Mouse (Mus musculus) yolk sac, embryonic 10.5 days (tissue): ENCODE measurements around the gene Ttll3.

Source experiments
- DNase-seq: peaks from one replicate; pipeline ENCODE4 v3.0.0-alpha.2; 2017; ENCODE audit warnings: low spot score

Ttll3 gene

GRCm38 (mm10) chr6:113426696-113427095 lies 37.6 kb downstream of the Ttll3 start:
- DNase-seq: no peak

GRCm38 (mm10) chr6:113427397-113427796 lies 38.3 kb downstream of the Ttll3 start:
- peak; percentile 56 for DNase-seq

- peak; percentile 67 for DNase-seq
These were observed 38.9 kb downstream of the Ttll3 start for GRCm38 (mm10) chr6:113428006-113428405.

GRCm38 (mm10) chr6:113429965-113430364 lies 40.9 kb downstream of the Ttll3 start:
- DNase-seq: no peak

- peak; percentile 49 for DNase-seq
These were observed 41.8 kb downstream of the Ttll3 start for GRCm38 (mm10) chr6:113430846-113431245.

- DNase-seq: no peak
These were observed 42.7 kb downstream of the Ttll3 start for GRCm38 (mm10) chr6:113431801-113432200.

DNA sequence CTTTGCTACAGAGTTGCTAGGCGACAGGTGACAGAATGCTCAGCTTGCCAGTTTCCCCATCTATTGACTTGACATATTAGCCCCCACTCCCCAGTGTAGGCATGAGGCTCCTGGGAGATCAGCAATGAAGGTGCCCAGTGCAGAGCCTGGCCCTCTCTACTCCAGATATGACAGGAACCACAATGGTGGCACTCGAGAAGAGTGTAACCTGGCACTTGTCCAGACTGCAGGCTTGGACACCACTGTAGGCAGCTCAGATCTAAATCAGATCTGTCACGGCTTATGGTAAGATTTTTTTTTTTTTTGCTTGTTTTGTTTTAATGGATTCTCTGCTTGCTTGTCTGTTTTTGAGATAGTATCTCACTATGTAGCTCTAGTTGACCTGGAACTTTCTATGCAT lies 44.6 kb downstream of the Ttll3 start:
- DNase-seq: no peak

GRCm38 (mm10) chr6:113434691-113435090 lies 45.6 kb downstream of the Ttll3 start:
- peak; percentile 63 for DNase-seq

DNA sequence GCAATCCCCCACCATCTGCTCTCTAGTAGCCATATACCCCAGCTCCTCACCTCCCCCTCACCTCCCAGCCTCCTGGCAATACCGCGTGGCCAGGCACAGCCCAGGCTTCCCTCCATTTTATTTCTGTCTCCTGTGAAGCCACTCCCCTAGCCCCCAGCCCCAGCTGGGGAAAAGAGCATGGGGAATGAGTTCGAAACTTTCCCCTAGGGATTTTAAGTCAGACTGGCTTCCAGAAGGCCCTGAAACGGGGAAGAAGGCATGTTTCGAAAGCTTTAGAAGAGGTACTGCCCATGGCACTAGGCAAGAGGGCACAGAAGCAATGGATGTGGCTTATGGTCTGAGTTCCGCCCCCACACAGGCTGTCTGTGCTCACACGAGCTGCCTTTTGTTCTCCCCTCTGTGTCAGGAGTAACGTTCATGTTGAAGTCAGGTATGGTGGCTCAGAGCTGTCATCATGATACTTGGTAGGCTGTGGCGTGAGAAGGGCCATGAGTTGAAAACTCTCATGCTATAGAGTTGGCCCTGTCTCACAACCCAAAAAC lies 46.7 kb downstream of the Ttll3 start, which contains the start of gene Cidec:
Gene Cidec, minus strand, starts transcription at position 97 of the 542 bp plus-strand sequence.
- no peak for DNase-seq

DNA sequence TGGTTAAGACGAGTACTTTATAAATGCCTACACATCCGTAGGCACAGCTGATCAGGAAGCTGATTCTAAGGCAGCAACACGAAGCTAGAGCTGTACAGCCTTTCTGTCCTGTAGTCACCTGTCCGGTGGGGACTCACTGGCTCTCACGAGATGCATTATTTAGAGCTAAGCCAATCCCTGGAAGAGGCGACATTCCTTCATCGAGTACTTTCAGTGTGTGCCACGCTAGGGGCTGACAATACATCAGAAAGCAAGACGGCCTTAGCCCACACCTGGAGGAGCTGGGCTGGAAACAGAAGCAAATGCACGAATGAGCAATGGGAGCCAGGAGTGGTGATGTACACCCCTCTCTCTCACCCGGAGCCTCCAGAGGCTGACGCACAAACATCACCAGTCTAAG lies 48.1 kb downstream of the Ttll3 start:
- DNase-seq: no peak

DNA sequence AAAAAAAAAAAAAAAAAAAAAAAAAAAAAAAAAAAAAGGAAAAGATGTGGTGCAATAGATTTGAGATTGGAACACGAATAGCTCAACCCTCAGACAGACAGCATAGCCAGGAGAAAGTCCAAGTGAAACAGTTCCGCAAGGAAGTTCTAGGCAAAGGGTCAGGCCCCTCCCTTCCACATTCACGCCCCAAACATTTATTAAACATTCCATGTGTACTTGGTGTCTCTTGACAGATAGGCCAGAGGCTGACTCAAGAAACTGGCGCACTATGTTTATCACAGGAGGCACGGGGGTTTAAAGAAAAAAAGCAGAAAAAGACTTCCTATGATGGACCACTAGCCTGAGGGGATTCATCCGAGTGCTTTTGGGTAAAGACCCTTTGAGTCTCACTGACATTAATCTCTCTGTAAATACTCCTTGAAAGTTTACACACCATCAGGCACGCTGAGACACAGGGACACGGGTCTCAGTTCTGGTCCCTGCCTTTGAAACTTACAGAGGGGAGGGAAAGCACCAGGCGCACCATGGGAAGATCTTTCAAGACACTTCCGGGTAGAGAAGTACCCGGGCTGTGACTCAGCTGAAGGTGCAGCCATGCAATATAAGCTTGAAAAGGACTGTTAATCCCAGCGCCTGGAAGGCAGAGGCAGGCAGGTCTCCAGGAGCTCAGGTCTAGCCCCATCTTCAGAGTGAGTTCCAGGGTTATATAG lies 49.8 kb downstream of the Ttll3 start:
- no peak for DNase-seq

DNA sequence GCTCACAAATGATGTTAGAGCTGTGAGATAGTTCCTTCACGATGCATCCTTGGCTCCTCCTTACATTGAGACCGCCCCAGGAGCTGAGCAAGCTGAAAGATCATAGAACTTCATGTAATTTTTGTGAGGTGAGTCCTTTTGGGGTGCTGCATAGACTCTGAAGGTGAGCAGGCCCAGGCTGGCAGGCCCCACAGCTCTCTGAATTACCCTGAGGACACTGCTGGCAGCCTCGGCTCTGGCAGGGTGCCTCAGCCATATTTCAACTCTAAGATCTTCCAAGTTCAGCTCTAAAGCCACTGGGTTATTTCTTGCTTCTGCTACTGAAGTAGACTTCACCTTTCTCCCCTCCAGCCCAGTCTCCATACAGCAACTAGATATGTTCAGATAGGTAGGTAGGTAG lies 51.6 kb downstream of the Ttll3 start:
- DNase-seq: no peak

GRCm38 (mm10) chr6:113441147-113441680 lies 52.2 kb downstream of the Ttll3 start:
- peak; percentile 53 for DNase-seq

- no peak for DNase-seq
These were observed 53.0 kb downstream of the Ttll3 start for GRCm38 (mm10) chr6:113442087-113442441.

- peak; percentile 94 for DNase-seq
These were observed 53.5 kb downstream of the Ttll3 start, which contains the start of gene Jagn1 for GRCm38 (mm10) chr6:113442442-113443090. Gene Jagn1, plus strand, starts transcription at chr6:113442569.

- no peak for DNase-seq
These were observed 54.0 kb downstream of the Ttll3 start for GRCm38 (mm10) chr6:113443091-113443490.

DNA sequence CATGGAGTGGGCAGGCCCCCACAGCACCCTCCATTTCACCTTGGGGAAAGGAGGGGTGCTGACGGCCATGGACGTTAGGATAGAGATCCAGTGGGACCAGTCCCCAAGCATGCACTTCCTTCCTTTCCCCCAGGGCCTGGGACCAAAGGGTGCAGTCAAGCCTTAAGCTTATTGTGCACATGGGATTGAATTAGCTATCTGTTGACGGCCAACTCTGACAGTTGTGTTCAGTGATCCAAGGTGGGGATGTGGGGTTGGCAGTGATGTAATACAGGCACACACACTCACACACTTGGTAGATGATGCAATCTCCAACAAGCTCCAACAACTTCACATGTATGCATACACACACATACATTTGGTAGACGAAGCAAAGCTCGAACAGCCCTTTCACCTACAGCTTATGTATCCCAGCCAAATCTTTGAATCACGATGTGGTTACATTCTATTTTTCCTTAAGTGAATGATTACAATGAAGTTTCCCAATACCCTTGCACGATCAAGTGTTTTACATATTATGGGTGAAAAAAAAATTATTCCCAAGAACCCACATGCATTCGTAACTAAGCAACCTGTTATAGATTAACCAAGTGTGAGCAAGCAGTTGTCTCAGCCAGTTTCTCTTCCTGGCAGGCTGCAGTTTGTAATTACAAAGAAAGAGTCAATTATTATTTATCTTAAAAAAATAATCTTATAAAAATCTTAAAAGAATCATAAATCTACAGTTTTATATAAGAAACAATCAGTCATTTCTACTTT lies 55.3 kb downstream of the Ttll3 start:
- no peak for DNase-seq

- no peak for DNase-seq
These were observed 58.6 kb downstream of the Ttll3 start for GRCm38 (mm10) chr6:113447639-113448038.

GRCm38 (mm10) chr6:113451839-113452238 lies 62.8 kb downstream of the Ttll3 start:
- no peak for DNase-seq

DNA sequence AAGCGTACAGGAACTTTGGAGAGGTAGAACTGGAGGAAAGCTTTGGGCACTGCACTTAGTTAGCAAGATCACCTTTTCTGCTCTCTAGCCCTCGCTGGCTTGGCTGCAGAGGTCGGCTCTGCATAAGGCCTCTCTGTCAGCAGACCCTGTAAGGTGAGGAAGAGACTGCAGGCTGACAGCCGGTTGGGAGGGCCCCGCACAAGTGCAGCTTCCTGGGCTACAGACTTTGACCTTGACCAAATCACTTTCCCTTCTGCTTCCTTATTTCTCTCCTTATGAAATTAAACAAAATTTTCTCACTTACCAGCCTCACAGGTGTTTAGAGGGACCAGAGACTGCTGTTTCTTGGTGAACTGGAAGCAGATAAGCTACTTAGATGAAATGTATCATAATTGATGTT lies 65.9 kb downstream of the Ttll3 start:
- DNase-seq: no peak

DNA sequence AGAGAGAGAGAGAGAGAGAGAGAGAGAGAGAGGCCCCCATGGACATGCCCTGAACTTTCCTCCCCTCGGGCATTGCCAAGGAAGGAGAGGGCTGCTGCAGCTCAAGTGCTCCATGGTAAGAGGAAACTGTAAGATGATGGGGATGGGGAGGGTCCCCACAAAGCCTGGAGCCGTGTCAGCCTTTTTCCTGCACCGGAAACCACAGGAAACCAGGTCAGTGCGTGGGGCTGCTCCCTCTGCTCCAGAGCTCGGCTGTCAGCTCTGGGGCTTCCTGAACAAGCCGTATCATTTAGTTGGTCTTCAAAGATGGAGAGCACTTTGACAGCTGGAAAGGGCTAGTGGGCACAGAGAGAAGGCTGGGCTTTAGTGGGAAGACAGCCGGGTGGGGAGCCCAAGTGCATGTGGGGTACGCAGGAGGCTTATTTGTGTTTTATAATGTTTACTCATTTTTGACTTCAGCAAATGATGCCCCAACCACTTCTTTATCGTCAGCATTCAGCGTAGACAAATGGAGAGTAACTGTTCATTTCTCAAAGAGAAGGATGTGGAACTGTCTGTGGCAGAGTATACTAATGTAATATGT lies 69.0 kb downstream of the Ttll3 start, which contains the start of gene Il17re:
Gene Il17re, plus strand, starts transcription at position 533 of the 583 bp plus-strand sequence.
- no peak for DNase-seq

DNA sequence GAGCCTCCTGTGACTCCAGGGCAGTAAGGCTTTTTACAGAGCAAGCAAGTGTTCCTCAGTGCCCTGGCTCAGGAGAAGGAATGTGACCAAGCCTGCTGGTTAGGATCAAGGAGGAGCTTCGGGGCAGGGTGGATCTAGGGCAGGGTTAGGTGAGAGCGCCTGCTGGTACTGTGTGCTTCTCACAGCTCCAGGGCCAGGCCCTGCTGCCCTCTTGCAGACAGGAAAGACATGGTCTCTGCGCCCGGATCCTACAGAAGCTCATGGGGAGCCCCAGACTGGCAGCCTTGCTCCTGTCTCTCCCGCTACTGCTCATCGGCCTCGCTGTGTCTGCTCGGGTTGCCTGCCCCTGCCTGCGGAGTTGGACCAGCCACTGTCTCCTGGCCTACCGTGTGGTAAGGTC lies 69.6 kb downstream of the Ttll3 start:
- DNase-seq: no peak
